Mouse (Mus musculus) hindbrain, embryonic 11.5 days (tissue): ENCODE results near the gene Ndufb11. TPM values are rescaled to one million over a fixed set of nuclear protein-coding genes. Genes with fewer than 3 reads are reported as not detected.

Experiments
- ATAC-seq: fragments of 200-750 bp; cut with Nextera tagmentation; 2 replicates; pipeline ENCODE4 v1.8.0; 2017; ENCODE audit warnings: mild to moderate bottlenecking, moderate TSS enrichment, moderate library complexity; ENCODE audit not compliant: low FRiP score
- DNase-seq: peaks from one replicate; pipeline ENCODE4 v3.0.0-alpha.2; 2015; ENCODE audit warnings: low spot score
- H3K27ac ChIP-seq: fragments of 300-500 bp; sonication (generic); 2 replicates; pipeline ENCODE4 v1.5.1; 2014; ENCODE audit warnings: mild to moderate bottlenecking, low read depth, low read length
- H3K27me3 ChIP-seq: fragments of 300-500 bp; sonication (generic); 2 replicates; pipeline ENCODE4 v1.6.1; 2014; ENCODE audit warnings: mild to moderate bottlenecking, low read length, moderate library complexity, mixed read lengths; ENCODE audit not compliant: control insufficient read depth, insufficient read depth
- H3K36me3 ChIP-seq: fragments of 300-500 bp; sonication (generic); 2 replicates; pipeline ENCODE4 v1.6.1; 2014; ENCODE audit warnings: mild to moderate bottlenecking, low read length, moderate library complexity, mixed read lengths; ENCODE audit not compliant: control insufficient read depth, insufficient read depth
- H3K4me1 ChIP-seq: fragments of 300-500 bp; sonication (generic); replicated peaks from 2 replicates; pipeline ENCODE4 v1.6.1; 2014; ENCODE audit warnings: low read length, mixed read lengths; ENCODE audit not compliant: control insufficient read depth, insufficient read depth
- H3K4me2 ChIP-seq: fragments of 300-500 bp; sonication (generic); replicated peaks from 2 replicates; pipeline ENCODE4 v1.6.1; 2014; ENCODE audit warnings: mild to moderate bottlenecking, low read depth, low read length
- H3K4me3 ChIP-seq: fragments of 300-500 bp; sonication (generic); 2 replicates; pipeline ENCODE4 v1.5.1; 2014; ENCODE audit warnings: low read depth, low read length
- H3K9ac ChIP-seq: fragments of 300-500 bp; sonication (generic); 2 replicates; pipeline ENCODE4 v1.6.1; 2014; ENCODE audit warnings: low read depth, low read length
- H3K9me3 ChIP-seq: fragments of 300-500 bp; sonication (generic); 2 replicates; pipeline ENCODE4 v1.6.1; 2016; ENCODE audit warnings: low read length; ENCODE audit not compliant: control insufficient read depth
- WGBS: fragments of 180-500 bp; shearing (Covaris S2); extraction: QIAGEN DNeasy Blood & Tissue Kit; methylation state at CpG from one replicate; pipeline ENCODE4 v1.1.7; 2014; 5-methylcytosine and 5-hydroxymethylcytosine counted together
- polyA plus RNA-seq: library from polyadenylated mRNA; unstranded; fragments of >200 nt; fragmentation: Nextera tagmentation; extraction: Ambion mirVana; gene quantifications from 2 replicates; pipeline ENCODE4 v1.2.1, GENCODE M21; 2014

The Ndufb11 gene
- 200 and 208 TPM in 2 replicates for polyA plus RNA-seq

DNA sequence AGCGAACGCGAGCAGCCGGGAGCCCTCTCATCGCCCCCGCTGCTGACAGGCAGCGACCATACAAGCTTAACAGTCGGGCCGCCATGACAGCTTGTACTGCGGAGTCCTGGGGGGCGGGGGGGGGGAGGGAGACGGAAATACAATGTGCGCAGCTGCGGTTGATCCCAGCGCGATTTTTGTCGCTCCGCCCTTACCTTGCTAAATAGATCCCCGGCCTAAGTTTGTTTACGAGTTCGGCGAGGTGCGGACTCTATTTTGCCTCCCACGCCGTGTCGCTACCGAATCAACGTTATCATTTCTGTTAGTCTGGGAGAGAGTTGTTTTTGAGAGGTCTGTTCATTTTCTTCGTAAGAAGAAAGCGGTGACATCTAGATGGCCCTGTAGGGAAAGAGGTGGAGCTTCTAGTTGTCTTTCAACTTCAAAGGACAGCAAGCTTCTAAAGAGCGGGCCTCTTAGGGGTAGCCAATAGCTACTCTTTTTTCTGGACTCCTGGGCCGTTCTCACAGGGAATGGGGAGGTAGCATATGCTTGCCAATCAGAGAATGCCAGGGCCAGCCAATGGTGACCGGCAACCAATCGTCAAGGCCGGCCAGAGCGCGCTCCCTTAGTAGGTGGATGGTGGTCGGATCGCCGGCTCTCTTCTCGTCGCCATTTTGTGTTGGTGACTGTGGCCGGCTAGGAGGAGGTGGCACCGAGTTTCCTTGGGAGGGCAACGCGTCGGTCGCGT lies at the start of gene Ndufb11, which contains the start of gene Rbm10:
Ndufb11 (minus strand) TSS at position 444 of the 727 bp plus-strand sequence.
Rbm10 (plus strand) TSS at position 328 of the 727 bp plus-strand sequence.
- Histone ChIP-seq H3K4me1 (no peaks in the 10 kb centered on the region), H3K27ac (peak within 1 kb of the TSS; percentile 82), H3K27me3 (no peaks in the 10 kb centered on the region), H3K9me3 (no peaks in the 10 kb centered on the region), H3K4me2 (peak within 1 kb of the TSS; percentile 48), H3K36me3 (no peaks in the 10 kb centered on the region), H3K9ac (peak within 1 kb of the TSS; percentile 73), H3K4me3 (peak within 1 kb of the TSS; percentile 54)
- ATAC-seq (peak; percentile 98), DNase-seq (peak; percentile 77)
- 13% methylated on average over 44 of the region's 49 CpGs for WGBS

DNA sequence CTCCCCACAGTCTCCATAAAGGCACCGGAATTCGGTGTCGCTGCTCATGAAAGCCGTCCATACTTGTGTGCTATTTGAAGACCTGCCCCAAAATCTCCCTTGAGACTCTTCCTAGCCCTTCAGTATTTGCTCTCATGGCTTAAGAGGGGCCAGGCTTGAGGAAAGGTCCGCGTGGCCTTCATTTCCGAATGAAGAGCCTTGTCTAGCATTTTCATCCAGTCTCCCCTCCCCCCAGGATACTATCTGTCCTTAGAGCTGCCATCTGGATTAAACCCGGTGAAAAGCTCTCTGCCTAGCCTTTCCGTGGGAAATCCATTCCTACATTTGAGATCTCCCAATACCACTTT lies 46.0 kb upstream of the Ndufb11 start:
- Histone ChIP-seq H3K27ac (no peak overlapping the region), H3K27me3 (no peaks in the 10 kb centered on the region)
- ATAC-seq = 0 out of 2 replicates have a peak, but pooled peaks have one; percentile 11

DNA sequence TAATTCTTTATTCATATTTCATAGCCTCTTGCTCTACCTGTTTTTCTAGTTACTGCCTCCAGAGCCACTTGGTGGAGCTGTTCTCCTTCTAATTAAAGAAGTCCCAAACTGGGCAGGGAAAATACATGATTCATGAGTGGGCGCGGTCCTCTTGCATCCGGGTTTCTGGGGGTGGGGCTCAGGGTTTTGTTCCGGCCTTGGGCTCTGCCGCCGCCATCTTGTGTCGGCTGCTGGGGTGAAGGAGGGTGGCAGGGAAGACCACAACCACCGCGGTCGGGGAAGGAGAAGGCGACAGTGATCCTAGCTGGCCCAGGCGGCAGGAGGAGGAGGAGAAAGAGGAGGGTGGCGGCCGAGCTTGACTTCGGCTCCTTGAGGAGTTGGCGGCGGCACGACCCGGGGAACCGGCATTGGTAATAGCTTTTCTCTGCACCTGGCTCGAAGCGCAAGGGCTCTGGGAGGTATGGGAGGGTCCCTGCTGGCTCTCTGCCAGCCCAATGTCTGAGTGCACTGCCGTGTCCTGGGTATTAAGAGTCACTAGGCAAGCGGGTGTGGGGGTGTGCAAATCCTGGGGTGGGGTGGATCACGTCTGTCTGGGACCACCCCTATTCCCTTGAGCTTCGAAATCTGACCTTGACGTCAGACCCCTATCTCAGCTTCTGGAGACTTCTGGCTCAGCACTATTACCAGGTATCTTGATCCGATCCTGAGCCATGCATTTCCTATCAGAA lies 45.5 kb upstream of the Ndufb11 start:
- Histone ChIP-seq H3K9me3 (no peaks in the 10 kb centered on the region), H3K9ac (peak overlapping the region; percentile 73), H3K36me3 (no peaks in the 10 kb centered on the region), H3K4me1 (no peaks in the 10 kb centered on the region), H3K4me3 (peak overlapping the region; percentile 60), H3K27ac (peak overlapping the region; percentile 78), H3K4me2 (peak overlapping the region; percentile 49), H3K27me3 (no peaks in the 10 kb centered on the region)
- DNase-seq (peak; percentile 86), ATAC-seq (peak; percentile 87)
- WGBS = 24% methylated on average over 21 of the region's 28 CpGs

More for the DNA sequence above, 46.0 kb upstream of the Ndufb11 start:
- peak overlapping the region; percentile 49 for H3K4me2 ChIP-seq
- WGBS = 13% methylated on average over 9 of the region's 9 CpGs
- H3K9me3 ChIP-seq = no peaks in the 10 kb centered on the region
- no peaks in the 10 kb centered on the region for H3K36me3 ChIP-seq
- DNase-seq = no peak
- H3K4me1 ChIP-seq = no peaks in the 10 kb centered on the region
- peak overlapping the region; percentile 73 for H3K9ac ChIP-seq
- peak overlapping the region; percentile 60 for H3K4me3 ChIP-seq

DNA sequence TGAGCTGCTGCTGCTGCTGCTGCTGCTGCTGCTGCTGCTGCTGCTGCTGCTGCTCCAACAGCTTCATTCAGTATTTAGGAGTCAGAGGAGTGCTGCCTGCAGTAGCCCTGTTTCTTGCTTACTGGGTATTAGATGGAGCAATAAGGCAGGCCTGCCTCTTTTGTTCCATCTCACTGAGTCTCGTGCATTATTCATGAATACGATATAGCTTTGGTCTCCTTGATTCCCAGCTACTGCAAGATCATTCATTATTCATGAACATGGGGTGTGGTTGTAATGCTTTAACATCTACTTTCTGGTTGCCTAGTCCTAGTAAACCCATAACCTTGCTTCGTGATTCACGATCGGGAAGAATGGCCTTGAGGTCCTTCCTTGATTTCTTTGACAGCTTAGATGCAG lies 44.9 kb upstream of the Ndufb11 start:
- Histone ChIP-seq H3K27ac (peak overlapping the region; percentile 61), H3K4me3 (no peak overlapping the region), H3K9ac (no peak overlapping the region), H3K4me2 (no peak overlapping the region), H3K4me1 (no peaks in the 10 kb centered on the region), H3K27me3 (no peaks in the 10 kb centered on the region), H3K36me3 (no peaks in the 10 kb centered on the region), H3K9me3 (no peaks in the 10 kb centered on the region)
- 15% methylated on average over 5 of the region's 5 CpGs for WGBS
- peak; percentile 77 for ATAC-seq
- DNase-seq = no peak

DNA sequence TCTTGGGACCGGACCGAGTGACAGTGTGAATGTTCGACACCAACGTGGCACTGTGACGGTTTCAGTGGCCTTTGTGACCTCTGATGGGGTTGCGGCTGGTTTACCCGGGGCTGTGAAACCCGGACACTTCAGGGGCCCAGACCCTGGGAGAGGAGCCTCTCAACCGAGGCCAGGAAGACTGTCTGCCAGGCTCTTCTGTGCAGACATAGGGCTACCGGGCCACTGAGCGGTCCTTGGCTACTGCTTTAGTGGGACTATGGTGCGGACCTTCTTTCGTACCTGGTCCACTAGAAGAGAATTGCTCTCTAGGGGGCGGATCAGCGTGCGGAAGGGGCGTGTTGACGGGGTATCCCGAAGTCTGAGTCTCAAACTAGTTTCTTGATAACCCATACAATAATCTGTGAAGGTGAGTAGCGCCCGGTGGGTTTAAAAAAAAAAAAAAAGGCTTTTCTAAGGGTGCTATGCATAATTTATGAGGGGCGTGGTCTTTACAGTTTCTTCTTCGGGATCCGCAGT lies 41.5 kb upstream of the Ndufb11 start:
- WGBS = 12% methylated on average over 24 of the region's 24 CpGs
- H3K4me1 ChIP-seq = no peaks in the 10 kb centered on the region
- peak; percentile 7 for DNase-seq
- peak overlapping the region; percentile 42 for H3K4me3 ChIP-seq
- 0 out of 2 replicates have a peak, but pooled peaks have one; percentile 3 for ATAC-seq
- no peaks in the 10 kb centered on the region for H3K27me3 ChIP-seq
- peak overlapping the region; percentile 60 for H3K4me2 ChIP-seq
- H3K9ac ChIP-seq = no peak overlapping the region
- H3K27ac ChIP-seq = no peak overlapping the region
- H3K9me3 ChIP-seq = no peaks in the 10 kb centered on the region
- no peaks in the 10 kb centered on the region for H3K36me3 ChIP-seq

DNA sequence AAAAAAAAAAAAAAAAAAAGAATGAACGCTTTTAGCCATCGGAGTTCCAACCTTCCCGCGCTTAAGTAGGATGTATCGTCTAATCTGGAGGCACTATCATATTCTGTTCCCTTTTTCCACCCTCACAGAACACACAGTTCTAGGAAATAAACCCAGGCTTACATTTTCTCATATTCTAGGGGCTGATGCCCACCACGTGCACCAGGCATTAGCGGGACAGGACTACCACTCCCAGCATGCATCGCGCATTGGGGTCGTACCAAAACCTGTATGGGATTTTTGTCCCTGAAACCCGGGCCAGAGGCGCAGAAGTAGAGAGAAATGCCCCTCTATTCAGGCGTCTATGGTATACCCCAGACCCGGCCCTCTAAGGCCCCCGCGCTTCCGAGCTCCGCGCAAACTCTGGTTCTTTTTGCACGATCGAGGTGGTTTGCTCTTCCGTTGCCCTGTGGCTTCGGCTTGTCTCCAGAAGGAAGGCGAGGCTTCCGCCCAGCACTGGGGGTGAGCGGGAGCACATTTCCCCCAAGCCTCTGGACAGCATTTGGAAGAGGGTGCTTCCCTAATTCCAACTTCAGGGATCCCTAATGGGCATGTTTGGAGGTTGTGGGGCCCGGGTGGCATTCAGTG lies 40.7 kb upstream of the Ndufb11 start, which contains the start of gene Uba1:
Uba1 (plus strand) TSS at position 301 of the 627 bp plus-strand sequence.
- H3K9me3 ChIP-seq = no peaks in the 10 kb centered on the region
- WGBS = 15% methylated on average over 27 of the region's 27 CpGs
- no peaks in the 10 kb centered on the region for H3K4me1 ChIP-seq
- peak within 1 kb of the TSS; percentile 60 for H3K4me2 ChIP-seq
- no peaks in the 10 kb centered on the region for H3K36me3 ChIP-seq
- H3K4me3 ChIP-seq = peak within 1 kb of the TSS; percentile 42
- no peak within 1 kb of the TSS for H3K9ac ChIP-seq
- H3K27ac ChIP-seq = no peak within 1 kb of the TSS
- DNase-seq (peak; percentile 86), ATAC-seq (peak; percentile 82)
- H3K27me3 ChIP-seq = no peaks in the 10 kb centered on the region

DNA sequence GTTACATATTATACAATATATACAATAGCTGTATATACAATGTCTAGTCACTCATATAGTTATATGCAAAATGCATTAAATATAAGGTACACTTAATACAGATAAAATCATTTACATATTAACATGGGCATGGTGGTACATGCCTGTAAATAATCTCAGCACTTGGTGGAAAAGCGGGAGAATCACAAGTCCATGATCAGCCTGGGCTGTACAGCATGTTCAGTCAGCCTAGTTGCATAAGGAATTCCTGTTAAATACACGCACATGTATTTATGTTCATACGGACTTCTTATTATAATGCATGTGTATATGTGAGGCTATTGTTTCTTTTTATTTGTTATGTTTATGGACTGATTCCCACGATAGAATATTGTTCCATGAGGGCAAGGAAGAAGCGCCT lies 40.2 kb upstream of the Ndufb11 start:
- H3K4me1 ChIP-seq = no peaks in the 10 kb centered on the region
- peak; percentile 1 for DNase-seq
- no peaks in the 10 kb centered on the region for H3K36me3 ChIP-seq
- no peaks in the 10 kb centered on the region for H3K27me3 ChIP-seq
- peak overlapping the region; percentile 28; the same call in 1 of the 2 replicates for H3K4me2 ChIP-seq
- no peaks in the 10 kb centered on the region for H3K9me3 ChIP-seq
- H3K4me3 ChIP-seq = no peak overlapping the region
- H3K27ac ChIP-seq = no peak overlapping the region
- 0 out of 2 replicates have a peak, but pooled peaks have one; percentile 5 for ATAC-seq
- H3K9ac ChIP-seq = no peak overlapping the region
- WGBS = 34% methylated on average over 5 of the region's 5 CpGs

DNA sequence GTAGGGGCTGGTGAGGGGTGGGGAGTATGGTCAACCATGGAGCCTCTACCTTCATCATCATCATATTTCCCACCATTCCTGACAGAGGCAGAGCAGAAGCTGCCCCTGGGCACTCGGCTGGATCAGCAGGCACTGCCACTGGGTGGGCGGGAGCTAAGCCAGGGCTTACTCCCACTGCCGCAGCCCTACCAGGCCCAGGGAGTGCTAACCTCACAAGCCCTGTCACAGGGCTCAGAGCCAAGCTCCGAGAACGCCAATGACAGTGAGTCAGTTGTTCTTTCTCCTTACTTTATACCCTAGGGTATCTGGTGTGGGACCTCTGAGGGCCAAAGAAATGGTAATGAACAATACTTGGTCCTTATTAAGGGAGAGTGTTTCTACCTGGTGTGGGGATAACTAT lies 27.4 kb upstream of the Ndufb11 start:
- ATAC-seq (no peak), DNase-seq (no peak)
- 94% methylated on average over 5 of the region's 5 CpGs for WGBS
- H3K9ac ChIP-seq = no peak overlapping the region
- no peak overlapping the region for H3K27ac ChIP-seq
- H3K27me3 ChIP-seq = no peaks in the 10 kb centered on the region
- no peaks in the 10 kb centered on the region for H3K9me3 ChIP-seq
- H3K4me1 ChIP-seq = no peaks in the 10 kb centered on the region
- H3K36me3 ChIP-seq = no peaks in the 10 kb centered on the region
- no peak overlapping the region for H3K4me3 ChIP-seq
- H3K4me2 ChIP-seq = no peak overlapping the region
